Mouse (Mus musculus) limb, embryonic 13.5 days (tissue): ENCODE data around the gene Ngb. TPM values are rescaled to one million over a fixed set of nuclear protein-coding genes. Genes with fewer than 3 reads are reported as not detected.

Source experiments
- ATAC-seq: fragments of 200-750 bp; cut with Nextera tagmentation; 2 replicates; pipeline ENCODE4 v1.8.0; 2017; ENCODE audit warnings: low read depth, moderate number of reproducible peaks, moderate TSS enrichment; ENCODE audit not compliant: low FRiP score
- H3K27ac ChIP-seq: fragments of 300-500 bp; sonication (generic); 2 replicates; pipeline ENCODE4 v1.5.1; 2015; ENCODE audit warnings: inconsistent platforms, mild to moderate bottlenecking, moderate library complexity
- H3K27me3 ChIP-seq: fragments of 300-500 bp; sonication (generic); 2 replicates; pipeline ENCODE4 v1.6.1; 2015; ENCODE audit warnings: mild to moderate bottlenecking, inconsistent platforms
- H3K36me3 ChIP-seq: fragments of 300-500 bp; sonication (generic); 2 replicates; pipeline ENCODE4 v1.6.1; 2015; ENCODE audit warnings: inconsistent platforms, mild to moderate bottlenecking, moderate library complexity
- H3K4me1 ChIP-seq: fragments of 300-500 bp; sonication (generic); 2 replicates; pipeline ENCODE4 v1.6.1; 2015; ENCODE audit warnings: inconsistent platforms
- H3K4me2 ChIP-seq: fragments of 300-500 bp; sonication (generic); replicated peaks from 2 replicates; pipeline ENCODE4 v1.6.1; 2015; ENCODE audit warnings: inconsistent platforms, mild to moderate bottlenecking, moderate library complexity
- H3K4me3 ChIP-seq: fragments of 300-500 bp; sonication (generic); 2 replicates; pipeline ENCODE4 v1.5.1; 2015; ENCODE audit warnings: moderate library complexity, mild to moderate bottlenecking, inconsistent platforms
- H3K9ac ChIP-seq: fragments of 300-500 bp; sonication (generic); 2 replicates; pipeline ENCODE4 v1.6.1; 2015; ENCODE audit warnings: mild to moderate bottlenecking, inconsistent platforms
- H3K9me3 ChIP-seq: fragments of 300-500 bp; sonication (generic); 2 replicates; pipeline ENCODE4 v1.6.1; 2016; ENCODE audit warnings: inconsistent platforms
- WGBS: fragments of 180-500 bp; shearing (Covaris S2); methylation state at CpG from one replicate; pipeline ENCODE4 v1.1.7; 2015; 5-methylcytosine and 5-hydroxymethylcytosine counted together
- polyA plus RNA-seq: library from polyadenylated mRNA; unstranded; fragments of >200 nt; fragmentation: Nextera tagmentation; extraction: Ambion mirVana; gene quantifications from 2 replicates; pipeline ENCODE4 v1.2.1, GENCODE M21; 2015

The Ngb gene
- polyA plus RNA-seq, result 0.23 and 0.42 TPM in 2 replicates

- peaks cover 9% of the 10 kb centered on the region for H3K4me1 ChIP-seq
- no peak within 1 kb of the TSS for H3K27ac ChIP-seq
- no peak for ATAC-seq
- H3K9me3 ChIP-seq, result no peaks in the 10 kb centered on the region
- 3% methylated on average over 32 of the region's 32 CpGs for WGBS
- H3K27me3 ChIP-seq, result peaks cover 55% of the 10 kb centered on the region
- H3K36me3 ChIP-seq, result no peaks in the 10 kb centered on the region
- H3K9ac ChIP-seq, result peak within 1 kb of the TSS; percentile 51; the same call in 1 of the 2 replicates
- peak within 1 kb of the TSS; percentile 35 for H3K4me3 ChIP-seq
- peak within 1 kb of the TSS; percentile 60 for H3K4me2 ChIP-seq
These were observed at the start of gene Ngb for GRCm38 (mm10) chr12:87102165-87102631. Ngb (minus strand) TSS chr12:87102539.

- WGBS, result 97% methylated on average over 5 of the region's 5 CpGs
- Histone ChIP-seq H3K9ac (no peak overlapping the region), H3K4me1 (peaks cover 16% of the 10 kb centered on the region), H3K4me2 (no peak overlapping the region), H3K4me3 (no peak overlapping the region), H3K27ac (no peak overlapping the region), H3K36me3 (peaks cover 12% of the 10 kb centered on the region), H3K9me3 (no peaks in the 10 kb centered on the region), H3K27me3 (no peaks in the 10 kb centered on the region)
- no peak for ATAC-seq
These were observed 47.1 kb upstream of the Ngb start for GRCm38 (mm10) chr12:87149471-87149870.

- Histone ChIP-seq H3K9me3 (no peaks in the 10 kb centered on the region), H3K4me1 (peaks cover 16% of the 10 kb centered on the region), H3K36me3 (peaks cover 12% of the 10 kb centered on the region), H3K4me2 (peak overlapping the region; percentile 79), H3K9ac (peak overlapping the region; percentile 80), H3K27ac (peak overlapping the region; percentile 97), H3K27me3 (no peaks in the 10 kb centered on the region), H3K4me3 (peak overlapping the region; percentile 71)
- ATAC-seq, result no peak
- WGBS, result 12% methylated on average over 15 of the region's 15 CpGs
These were observed 45.8 kb upstream of the Ngb start for GRCm38 (mm10) chr12:87148136-87148535.

DNA sequence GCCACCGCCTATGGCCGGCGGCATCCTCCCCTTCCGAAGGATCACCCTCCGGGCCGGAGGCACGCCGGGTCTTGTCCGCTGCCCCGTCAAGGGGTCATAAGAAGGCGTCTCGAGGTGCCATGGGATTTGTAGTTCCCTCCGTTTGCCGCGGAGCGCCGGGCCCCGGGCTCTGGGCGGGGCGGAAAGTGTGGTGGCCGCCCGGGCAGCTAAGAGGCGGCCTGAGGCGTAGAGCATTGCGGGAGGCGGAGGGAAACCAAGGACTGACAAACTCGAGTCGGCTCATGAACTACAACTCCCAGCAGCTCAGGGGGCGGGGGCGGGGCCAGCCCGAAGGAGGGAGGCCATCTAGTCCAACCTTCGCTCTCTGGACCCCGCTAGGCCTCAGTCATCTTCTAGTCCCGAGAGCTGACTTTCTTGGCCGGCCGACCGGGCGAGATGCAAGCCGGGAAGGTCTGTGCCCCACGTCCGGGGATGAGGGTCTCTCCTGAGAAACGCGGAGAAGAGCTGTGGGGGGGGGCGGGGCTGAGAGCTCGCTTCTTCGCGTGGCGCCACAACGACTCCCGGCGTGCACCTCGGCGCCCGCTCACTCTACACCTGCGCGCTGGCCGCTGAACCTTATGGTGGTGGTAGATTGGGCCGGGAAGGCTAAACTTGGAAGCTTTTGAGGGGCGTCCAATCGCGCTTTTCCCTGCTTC is 45.2 kb upstream of the Ngb start, which contains the start of gene Pomt2:
Gene Pomt2 (minus strand): TSS at position 574 of the 695 bp plus-strand sequence.
- Histone ChIP-seq H3K36me3 (peaks cover 12% of the 10 kb centered on the region), H3K9me3 (no peaks in the 10 kb centered on the region), H3K27ac (peak within 1 kb of the TSS; percentile 97), H3K9ac (peak within 1 kb of the TSS; percentile 80), H3K4me2 (peak within 1 kb of the TSS; percentile 79), H3K27me3 (no peaks in the 10 kb centered on the region), H3K4me3 (peak within 1 kb of the TSS; percentile 71), H3K4me1 (peaks cover 16% of the 10 kb centered on the region)
- under 1% methylated on average over 61 of the region's 61 CpGs for WGBS
- ATAC-seq, result peak; percentile 98

DNA sequence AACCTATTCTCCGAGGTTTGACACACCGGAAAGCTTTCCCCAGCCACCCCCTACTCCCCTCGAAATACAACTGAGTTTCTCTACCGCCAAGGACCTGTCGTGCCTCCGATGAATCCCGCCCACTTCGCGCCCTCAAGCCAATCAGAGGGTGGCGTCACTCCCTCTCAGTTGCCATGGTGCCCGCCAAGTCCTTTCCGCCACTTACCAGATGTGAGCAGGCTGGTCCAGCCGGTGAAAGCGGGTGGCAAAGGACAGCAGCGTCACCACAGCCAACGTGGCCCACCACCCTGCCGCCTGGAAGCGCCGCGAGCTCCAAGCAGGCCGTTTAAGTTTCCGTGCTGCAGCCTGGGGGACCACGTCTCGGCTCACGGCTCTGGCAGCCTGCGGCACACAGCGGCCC is 44.6 kb upstream of the Ngb start, which contains the start of gene Gstz1:
Gene Gstz1 (plus strand): TSS at position 200 of the 400 bp plus-strand sequence.
- no peaks in the 10 kb centered on the region for H3K9me3 ChIP-seq
- peak within 1 kb of the TSS; percentile 71 for H3K4me3 ChIP-seq
- H3K4me2 ChIP-seq, result peak within 1 kb of the TSS; percentile 79
- H3K4me1 ChIP-seq, result peaks cover 16% of the 10 kb centered on the region
- peak; percentile 88 for ATAC-seq
- under 1% methylated on average over 27 of the region's 27 CpGs for WGBS
- H3K27me3 ChIP-seq, result no peaks in the 10 kb centered on the region
- H3K9ac ChIP-seq, result peak within 1 kb of the TSS; percentile 80
- H3K36me3 ChIP-seq, result peaks cover 12% of the 10 kb centered on the region
- peak within 1 kb of the TSS; percentile 97 for H3K27ac ChIP-seq

DNA sequence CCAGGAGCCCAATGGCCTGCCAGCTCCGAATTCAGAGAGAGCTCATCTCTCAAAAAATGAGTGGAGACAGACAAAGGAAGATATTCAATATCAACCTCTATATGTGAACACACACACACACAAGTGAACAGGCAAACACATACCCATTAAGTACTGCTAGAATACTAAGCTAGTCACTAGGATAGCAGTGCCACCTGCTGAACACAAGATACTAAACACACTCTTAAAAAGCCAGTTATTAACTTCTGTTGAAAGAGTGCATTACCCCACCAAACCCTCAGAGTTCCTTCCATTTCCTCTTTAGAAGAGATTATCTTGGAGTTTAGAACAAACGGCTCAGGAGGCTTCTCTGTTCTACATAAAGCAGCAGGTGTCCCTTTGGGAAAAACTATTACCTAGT is 39.8 kb upstream of the Ngb start:
- H3K4me2 ChIP-seq, result no peak overlapping the region
- H3K9me3 ChIP-seq, result no peaks in the 10 kb centered on the region
- no peak overlapping the region for H3K4me3 ChIP-seq
- no peak overlapping the region for H3K9ac ChIP-seq
- WGBS, result 73% methylated on average over 2 of the region's 2 CpGs
- H3K27ac ChIP-seq, result no peak overlapping the region
- H3K4me1 ChIP-seq, result peaks cover 8% of the 10 kb centered on the region
- no peaks in the 10 kb centered on the region for H3K27me3 ChIP-seq
- H3K36me3 ChIP-seq, result peaks cover 8% of the 10 kb centered on the region
- ATAC-seq, result no peak

- no peak overlapping the region for H3K9ac ChIP-seq
- WGBS, result 90% methylated on average over 1 of the region's 2 CpGs
These were observed 36.4 kb upstream of the Ngb start for GRCm38 (mm10) chr12:87138768-87139167.

GRCm38 (mm10) chr12:87138342-87138701 is 36.0 kb upstream of the Ngb start:
- H3K36me3 ChIP-seq, result peaks cover 35% of the 10 kb centered on the region
- H3K27me3 ChIP-seq, result no peaks in the 10 kb centered on the region
- H3K4me2 ChIP-seq, result no peak overlapping the region
- no peak overlapping the region for H3K27ac ChIP-seq
- H3K4me3 ChIP-seq, result no peak overlapping the region
- H3K9ac ChIP-seq, result no peak overlapping the region
- WGBS, result 88% methylated on average over 2 of the region's 2 CpGs
- H3K4me1 ChIP-seq, result no peaks in the 10 kb centered on the region
- H3K9me3 ChIP-seq, result no peaks in the 10 kb centered on the region
- no peak for ATAC-seq

More at GRCm38 (mm10) chr12:87138768-87139167, 36.4 kb upstream of the Ngb start:
- Histone ChIP-seq H3K27ac (no peak overlapping the region), H3K36me3 (peaks cover 32% of the 10 kb centered on the region), H3K9me3 (no peaks in the 10 kb centered on the region), H3K27me3 (no peaks in the 10 kb centered on the region), H3K4me3 (no peak overlapping the region), H3K4me1 (no peaks in the 10 kb centered on the region), H3K4me2 (no peak overlapping the region)
- ATAC-seq, result no peak

GRCm38 (mm10) chr12:87137439-87138341 is 35.4 kb upstream of the Ngb start:
- Histone ChIP-seq H3K36me3 (peaks cover 40% of the 10 kb centered on the region), H3K4me1 (no peaks in the 10 kb centered on the region), H3K4me2 (no peak overlapping the region), H3K9me3 (no peaks in the 10 kb centered on the region), H3K4me3 (no peak overlapping the region), H3K9ac (no peak overlapping the region), H3K27ac (no peak overlapping the region), H3K27me3 (no peaks in the 10 kb centered on the region)
- ATAC-seq, result peak; percentile 19; the same call in 1 of the 2 replicates
- WGBS, result 90% methylated on average over 15 of the region's 15 CpGs

DNA sequence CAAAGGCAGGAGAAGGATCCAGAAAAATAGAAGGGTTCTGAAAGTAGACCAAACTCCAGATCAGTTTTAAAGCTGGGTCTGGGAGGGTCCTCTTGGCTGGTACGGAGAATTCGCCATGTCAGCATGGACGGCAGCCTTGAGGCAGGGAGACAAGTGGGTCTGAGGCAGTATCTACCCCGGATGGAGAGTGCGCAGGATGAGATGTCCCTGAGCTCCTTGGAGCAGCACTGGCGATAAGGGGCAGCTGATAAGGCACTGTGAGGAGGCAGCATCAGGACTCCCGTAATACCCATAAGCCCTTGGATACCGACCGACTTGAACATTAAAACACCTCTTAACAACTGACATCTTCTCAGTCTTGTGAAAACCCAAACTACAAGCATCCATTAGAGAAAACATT is 30.4 kb upstream of the Ngb start:
- Histone ChIP-seq H3K36me3 (peaks cover 70% of the 10 kb centered on the region), H3K4me1 (no peaks in the 10 kb centered on the region), H3K27me3 (no peaks in the 10 kb centered on the region), H3K4me3 (no peak overlapping the region), H3K9me3 (no peaks in the 10 kb centered on the region), H3K4me2 (no peak overlapping the region), H3K27ac (no peak overlapping the region), H3K9ac (no peak overlapping the region)
- WGBS, result 93% methylated on average over 9 of the region's 9 CpGs
- no peak for ATAC-seq

DNA sequence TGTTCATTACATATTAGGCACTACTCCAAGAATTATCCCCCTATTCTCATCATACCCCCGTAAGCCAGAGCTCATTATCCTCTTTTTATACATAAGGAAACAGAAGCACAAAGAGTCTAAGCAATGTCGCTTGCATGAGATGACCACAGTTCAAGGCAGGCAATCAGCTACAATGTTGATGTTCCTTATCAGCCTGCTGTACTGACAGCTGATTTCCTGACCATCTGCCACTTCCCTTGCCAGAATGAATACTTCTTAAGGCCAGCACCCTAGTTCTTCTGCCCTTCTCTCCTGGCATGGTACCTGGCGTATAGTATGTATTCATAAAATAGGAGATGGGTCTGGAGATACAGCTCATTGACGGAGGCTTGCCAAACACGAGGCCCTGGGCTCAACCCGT is 29.9 kb upstream of the Ngb start:
- Histone ChIP-seq H3K4me3 (no peak overlapping the region), H3K27me3 (no peaks in the 10 kb centered on the region), H3K4me1 (no peaks in the 10 kb centered on the region), H3K4me2 (no peak overlapping the region), H3K27ac (no peak overlapping the region), H3K9ac (no peak overlapping the region), H3K36me3 (peaks cover 70% of the 10 kb centered on the region), H3K9me3 (no peaks in the 10 kb centered on the region)
- WGBS, result 93% methylated on average over 6 of the region's 6 CpGs
- no peak for ATAC-seq

DNA sequence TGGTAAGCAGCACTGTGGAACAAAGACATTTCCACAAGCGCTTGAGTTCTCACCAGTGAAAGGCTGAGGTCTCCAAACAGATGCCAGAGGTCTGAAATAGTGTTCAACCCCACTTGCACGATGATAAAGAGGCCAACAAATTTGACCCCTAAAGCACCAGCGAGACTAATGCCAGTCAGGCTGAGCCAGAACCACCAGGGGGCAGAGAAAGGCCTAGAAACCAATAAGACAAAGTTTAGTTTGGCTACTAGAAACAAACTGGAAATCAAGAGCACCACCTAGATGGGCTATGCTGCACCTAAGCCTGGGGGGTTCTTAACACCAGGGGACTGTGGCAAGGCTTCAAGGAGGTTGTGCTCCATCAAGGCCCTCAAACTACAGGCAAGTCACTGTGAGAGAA is 29.3 kb upstream of the Ngb start:
- H3K4me3 ChIP-seq, result no peak overlapping the region
- ATAC-seq, result no peak
- no peak overlapping the region for H3K9ac ChIP-seq
- H3K27ac ChIP-seq, result no peak overlapping the region
- H3K9me3 ChIP-seq, result no peaks in the 10 kb centered on the region
- 71% methylated on average over 3 of the region's 3 CpGs for WGBS
- H3K4me1 ChIP-seq, result no peaks in the 10 kb centered on the region
- no peaks in the 10 kb centered on the region for H3K27me3 ChIP-seq
- H3K4me2 ChIP-seq, result no peak overlapping the region
- H3K36me3 ChIP-seq, result peaks cover 67% of the 10 kb centered on the region
